Mouse (Mus musculus) induced T-regulatory cell, adult 2 months (primary cell): ENCODE measurements around the gene Cd82.

Source experiments
- DNase-seq: peaks from one replicate; pipeline ENCODE4 v3.0.0-alpha.2; 2012; ENCODE audit warnings: low read depth

Gene Cd82

DNA sequence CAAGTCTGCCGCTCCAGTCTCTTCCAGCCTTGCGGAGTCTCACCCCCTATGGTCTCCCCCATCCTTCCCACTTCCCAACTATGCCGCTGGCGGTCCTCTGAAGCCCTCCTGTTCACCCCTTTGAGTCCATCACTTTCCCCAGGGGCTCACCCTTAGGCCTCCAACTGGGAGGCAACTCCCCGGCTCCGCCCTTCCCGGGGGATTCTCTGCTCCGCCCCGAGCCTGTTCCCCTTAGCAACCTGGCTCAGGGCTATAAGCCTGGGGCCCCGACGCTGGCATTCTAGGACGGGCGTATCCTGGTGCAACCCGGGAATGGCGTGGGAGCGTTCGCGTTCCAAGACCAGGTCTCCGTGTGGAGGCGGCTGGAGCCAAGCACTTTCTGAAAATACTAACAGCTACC lies at the start of gene Cd82:
Gene Cd82, minus strand, starts transcription at position 381 of the 400 bp plus-strand sequence.
- DNase-seq, result no peak

GRCm38 (mm10) chr2:93512130-93512529 lies 49.2 kb upstream of the Cd82 start:
- DNase-seq, result no peak

- DNase-seq, result no peak
Observed at GRCm38 (mm10) chr2:93510839-93511238, 47.9 kb upstream of the Cd82 start.

DNA sequence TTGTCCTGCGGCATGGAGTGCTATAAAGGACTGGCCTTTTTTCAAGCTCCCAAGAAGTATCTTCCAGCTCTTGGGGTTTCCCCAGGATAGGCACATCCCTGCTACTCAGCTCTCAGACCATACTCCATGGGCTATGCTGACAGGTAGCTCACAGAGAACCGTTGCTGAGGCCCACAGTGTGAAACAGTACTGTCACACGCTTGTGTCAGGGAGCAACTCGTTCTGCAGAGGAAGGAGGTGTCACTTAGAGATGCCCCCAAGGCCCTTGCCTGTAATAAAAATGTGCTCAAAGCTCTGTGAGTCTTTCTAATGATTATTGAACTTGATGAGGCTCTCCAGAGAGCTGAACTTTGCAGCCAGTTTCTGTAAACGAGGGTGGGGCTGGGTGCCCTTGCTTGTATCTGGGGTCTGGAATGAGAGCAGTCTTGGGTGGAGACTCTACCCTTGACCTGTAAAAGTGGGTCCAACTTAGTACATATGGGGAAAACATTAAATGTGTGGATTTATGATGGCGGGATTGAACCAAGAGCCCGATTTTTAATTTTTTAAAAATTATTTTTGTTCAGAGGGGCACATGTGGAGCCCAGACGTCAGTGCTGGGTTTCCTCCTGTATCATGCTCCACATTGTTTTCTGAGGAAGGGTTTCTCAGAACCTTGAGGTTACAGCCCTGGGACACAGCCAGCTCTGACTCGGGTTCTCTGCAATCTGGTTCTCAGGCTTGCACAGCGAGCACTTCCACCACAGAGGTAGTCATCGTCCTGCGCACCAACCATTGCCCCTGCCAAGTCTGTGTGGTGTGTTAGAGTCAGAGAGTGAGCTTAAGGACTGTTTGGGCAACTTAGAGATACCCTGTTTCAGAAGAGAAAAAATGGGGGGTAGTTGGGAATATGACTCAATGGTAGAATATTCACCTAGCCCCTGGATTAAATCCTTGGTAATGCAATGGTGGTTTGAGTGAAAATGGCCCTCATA lies 47.1 kb upstream of the Cd82 start:
- DNase-seq, result no peak

- DNase-seq, result no peak
Observed at GRCm38 (mm10) chr2:93505091-93505490, 42.2 kb upstream of the Cd82 start.

GRCm38 (mm10) chr2:93503353-93503752 lies 40.4 kb upstream of the Cd82 start:
- no peak for DNase-seq

- DNase-seq, result no peak
Observed at GRCm38 (mm10) chr2:93501303-93501702, 38.4 kb upstream of the Cd82 start.

GRCm38 (mm10) chr2:93497221-93497620 lies 34.3 kb upstream of the Cd82 start:
- no peak for DNase-seq

GRCm38 (mm10) chr2:93495170-93495569 lies 32.2 kb upstream of the Cd82 start:
- no peak for DNase-seq

DNA sequence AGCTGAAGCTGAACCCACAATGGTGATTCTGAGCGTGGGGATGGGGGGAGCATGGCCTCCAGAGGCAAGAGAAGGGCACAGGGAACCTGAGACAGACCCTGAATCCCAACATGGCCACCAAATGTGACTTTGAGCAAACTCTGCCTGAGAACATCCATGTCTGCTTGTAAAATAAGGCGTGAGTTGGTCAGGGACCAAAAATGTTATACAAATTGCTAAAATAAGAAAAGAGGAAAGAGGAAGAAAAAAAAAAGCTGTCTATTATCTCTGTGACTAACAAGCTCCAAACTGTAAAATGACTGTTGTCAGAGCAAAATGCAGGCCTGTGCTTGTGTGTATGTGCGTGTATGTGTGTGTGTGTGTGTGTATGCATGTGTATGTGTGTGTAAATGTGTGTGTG lies 30.6 kb upstream of the Cd82 start:
- no peak for DNase-seq

DNA sequence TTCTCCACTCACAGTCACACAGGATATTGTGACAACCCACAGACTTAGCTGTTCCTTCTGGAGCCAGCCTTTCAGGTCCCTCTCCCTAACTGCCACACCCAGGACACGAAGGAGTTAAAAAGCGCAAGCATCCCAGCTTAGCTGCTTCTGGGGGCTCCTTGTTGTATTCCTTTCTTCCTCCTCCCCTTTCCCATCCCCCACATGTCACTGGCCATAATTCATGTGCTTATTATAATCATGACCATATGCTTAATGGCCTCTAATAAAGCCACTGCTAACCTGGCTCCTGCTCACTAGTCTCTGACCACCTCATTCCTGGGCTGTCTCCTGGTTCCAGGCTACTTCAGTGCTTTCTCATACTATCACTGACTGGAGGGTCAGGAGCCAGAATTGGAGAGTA lies 27.6 kb upstream of the Cd82 start:
- no peak for DNase-seq

DNA sequence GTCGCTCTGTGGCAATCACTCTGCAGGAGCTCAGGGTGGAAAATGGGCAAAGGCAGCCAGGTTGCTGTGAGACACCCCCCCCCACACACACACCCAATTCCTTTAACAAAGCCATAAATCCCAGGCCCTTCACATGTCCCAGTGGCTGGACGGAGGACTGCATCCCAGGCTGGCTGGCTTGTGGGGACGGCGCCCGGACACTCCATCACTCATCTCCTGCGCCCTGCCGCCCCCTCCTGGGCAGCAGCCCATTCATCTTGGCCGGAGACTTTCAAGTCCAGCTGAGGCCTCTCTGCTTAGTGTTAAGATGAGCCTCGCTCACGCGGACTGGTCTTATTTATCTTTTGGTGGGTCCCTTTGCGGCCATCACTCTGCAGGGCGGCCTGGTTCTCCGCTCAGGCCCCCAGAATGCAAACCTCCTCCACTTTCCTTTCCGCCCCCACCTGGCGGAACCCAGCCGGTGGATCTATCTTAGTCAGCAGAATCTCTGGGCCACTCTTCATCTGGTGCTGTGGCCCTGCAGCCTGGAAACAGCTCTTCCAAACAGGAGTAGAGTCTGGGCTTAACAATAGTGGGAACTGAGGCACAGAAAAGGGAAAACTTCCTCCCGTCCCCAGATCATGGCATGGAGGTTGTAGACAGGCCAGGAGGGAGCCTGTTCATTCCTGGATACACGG lies 26.1 kb upstream of the Cd82 start:
- no peak for DNase-seq

GRCm38 (mm10) chr2:93485459-93485858 lies 22.5 kb upstream of the Cd82 start:
- DNase-seq, result no peak

GRCm38 (mm10) chr2:93482036-93482644 lies 19.2 kb upstream of the Cd82 start:
- DNase-seq, result no peak

GRCm38 (mm10) chr2:93478744-93479143 lies 15.8 kb upstream of the Cd82 start:
- no peak for DNase-seq

DNA sequence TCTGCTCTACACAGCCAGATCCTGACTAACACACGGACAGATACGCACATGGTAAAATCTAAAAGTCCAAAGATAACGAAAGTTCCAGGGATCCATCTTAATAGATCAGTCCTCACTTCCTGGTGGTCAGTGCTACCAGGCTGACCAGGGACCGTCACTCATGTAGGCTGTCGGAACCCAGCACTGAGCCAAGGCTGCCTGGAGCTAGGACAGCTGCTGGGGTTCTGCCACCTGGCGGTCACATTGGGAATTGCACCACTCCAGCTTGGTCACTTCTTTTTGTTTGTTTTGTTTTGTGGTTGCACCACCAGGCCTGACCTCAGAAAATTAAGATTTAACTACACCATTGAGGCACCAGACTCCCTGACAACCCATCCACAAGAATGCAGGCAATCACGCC lies 14.6 kb upstream of the Cd82 start:
- peak; percentile 78 for DNase-seq

DNA sequence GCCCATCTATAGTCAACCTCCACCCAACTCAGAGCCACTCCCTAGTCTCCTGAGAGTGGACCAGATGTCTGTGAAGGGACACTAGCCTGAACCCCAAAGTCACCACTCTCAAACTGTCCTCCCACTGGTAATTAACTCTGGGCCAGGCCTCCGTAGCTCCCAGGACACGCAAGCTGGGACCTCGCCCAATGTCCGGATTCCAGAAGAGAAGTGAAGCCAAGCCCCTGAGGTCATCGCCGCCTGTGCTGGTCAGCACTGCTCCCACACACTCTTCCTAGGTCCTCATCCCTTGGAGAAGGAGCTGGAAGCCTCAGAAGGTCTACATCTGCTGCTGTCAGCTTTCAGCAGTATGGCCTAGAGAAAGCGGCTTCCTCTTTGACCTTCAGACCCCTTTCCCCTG lies 13.5 kb upstream of the Cd82 start:
- no peak for DNase-seq

DNA sequence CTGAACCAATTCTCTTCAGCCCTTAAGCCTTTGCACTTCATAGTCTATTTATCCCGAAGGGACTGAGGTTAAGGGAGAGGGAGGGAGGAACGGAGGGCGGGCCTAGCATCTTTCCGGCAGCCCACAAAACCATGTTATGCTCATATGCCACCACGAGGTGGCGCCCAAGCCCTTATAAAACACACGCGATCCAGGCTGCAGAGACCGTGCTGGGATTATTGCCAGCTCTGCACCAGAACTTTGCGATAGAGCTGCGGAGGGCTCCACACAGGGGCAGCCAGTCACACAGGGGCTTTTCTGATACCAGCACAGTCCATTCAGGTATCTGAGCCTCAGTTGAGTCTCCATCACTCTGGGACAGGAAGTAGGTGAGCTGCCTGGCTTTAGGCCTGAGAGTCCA lies 12.1 kb upstream of the Cd82 start:
- DNase-seq, result peak; percentile 93

GRCm38 (mm10) chr2:93473915-93474314 lies 11.0 kb upstream of the Cd82 start:
- no peak for DNase-seq

DNA sequence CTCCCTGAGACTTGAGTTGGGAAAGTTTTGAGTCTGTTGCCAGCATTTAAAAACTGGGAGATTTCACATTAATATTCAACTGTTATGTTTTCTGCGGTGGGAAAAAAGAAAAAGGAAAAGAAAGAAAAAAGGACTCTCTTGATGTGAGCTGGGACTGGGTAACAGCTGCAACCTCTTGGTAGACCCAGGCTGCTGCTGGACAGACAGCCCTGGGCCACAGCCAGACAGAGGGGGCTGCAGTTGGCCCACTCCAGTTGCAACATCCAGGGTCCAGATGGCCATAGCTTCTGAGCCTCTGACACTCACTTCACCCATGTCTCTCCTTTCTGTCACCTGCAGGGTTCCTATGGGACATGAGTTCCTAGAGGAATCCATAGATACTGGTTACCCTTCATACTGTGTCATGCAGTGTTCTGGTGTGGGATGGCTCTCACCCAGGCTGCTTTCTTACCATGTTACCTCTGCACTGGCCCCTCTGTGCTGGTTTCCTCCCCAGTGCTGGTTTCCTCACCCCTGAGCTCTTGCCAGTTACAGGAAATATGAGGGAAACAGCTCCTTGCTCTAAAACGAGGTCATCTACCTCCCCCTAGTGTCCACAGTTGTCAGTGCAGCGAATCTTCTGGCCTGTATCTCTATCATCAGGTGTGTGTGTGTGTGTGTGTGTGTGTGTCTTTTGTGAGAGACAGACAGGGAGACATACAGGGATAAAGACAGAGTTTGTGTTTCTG lies 8.1 kb upstream of the Cd82 start:
- DNase-seq, result peak; percentile 96

DNA sequence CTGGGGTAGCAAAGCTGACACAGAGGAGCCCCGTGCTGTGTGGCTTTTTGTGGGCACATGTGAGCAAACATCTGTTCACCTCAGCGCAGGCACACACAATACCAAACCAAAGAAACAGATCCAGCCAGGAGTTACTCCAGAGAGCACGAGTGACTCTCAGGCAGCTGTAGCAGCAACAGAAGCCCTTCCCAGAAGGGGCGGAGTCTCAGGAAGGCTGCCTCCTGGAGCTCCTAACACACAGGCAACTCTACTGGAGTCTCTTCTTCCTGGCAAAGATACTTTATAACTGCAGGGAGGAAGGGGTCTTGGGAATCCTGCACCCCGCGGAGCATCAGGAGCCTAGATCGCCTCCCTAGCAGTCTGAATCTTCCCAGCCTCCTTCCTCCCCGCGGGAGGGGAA lies 7.2 kb upstream of the Cd82 start:
- peak; percentile 70 for DNase-seq

GRCm38 (mm10) chr2:93469118-93469517 lies 6.2 kb upstream of the Cd82 start:
- DNase-seq, result peak; percentile 65
